Mouse (Mus musculus) limb, embryonic 10.5 days (tissue): Measurements from ENCODE around the gene Tnfrsf18. TPM values are rescaled to one million over a fixed set of nuclear protein-coding genes. Genes with fewer than 3 reads are reported as not detected.

Source experiments
- DNase-seq: peaks from one replicate; pipeline ENCODE4 v3.0.0-alpha.2; 2017; ENCODE audit warnings: low spot score
- H3K27ac ChIP-seq: fragments of 300-500 bp; sonication (generic); 2 replicates; pipeline ENCODE4 v1.5.1; 2016; ENCODE audit warnings: mild to moderate bottlenecking
- H3K27me3 ChIP-seq: fragments of 300-500 bp; sonication (generic); 2 replicates; pipeline ENCODE4 v1.6.1; 2016; ENCODE audit warnings: low read depth, mild to moderate bottlenecking; ENCODE audit not compliant: poor library complexity, severe bottlenecking
- H3K36me3 ChIP-seq: fragments of 300-500 bp; sonication (generic); 2 replicates; pipeline ENCODE4 v1.6.1; 2016; ENCODE audit warnings: mild to moderate bottlenecking, moderate library complexity
- H3K4me1 ChIP-seq: fragments of 300-500 bp; sonication (generic); 2 replicates; pipeline ENCODE4 v1.6.1; 2016
- H3K4me3 ChIP-seq: fragments of 300-500 bp; sonication (generic); 2 replicates; pipeline ENCODE4 v1.5.1; 2016; ENCODE audit warnings: mild to moderate bottlenecking, moderate library complexity
- H3K9me3 ChIP-seq: fragments of 300-500 bp; sonication (generic); replicated peaks from 2 replicates; pipeline ENCODE4 v1.6.1; 2016; ENCODE audit warnings: mild to moderate bottlenecking
- WGBS: fragments of 180-500 bp; shearing (Covaris S2); methylation state at CpG from one replicate; pipeline ENCODE4 v1.1.7; 2016; 5-methylcytosine and 5-hydroxymethylcytosine counted together
- polyA plus RNA-seq: library from polyadenylated mRNA; unstranded; fragments of >200 nt; fragmentation: Nextera tagmentation; extraction: Ambion mirVana; gene quantifications from 2 replicates; pipeline ENCODE4 v1.2.1, GENCODE M21; 2016

Gene Tnfrsf18
- polyA plus RNA-seq, 1 experiment from 2014 or later = 1.5 TPM

DNA sequence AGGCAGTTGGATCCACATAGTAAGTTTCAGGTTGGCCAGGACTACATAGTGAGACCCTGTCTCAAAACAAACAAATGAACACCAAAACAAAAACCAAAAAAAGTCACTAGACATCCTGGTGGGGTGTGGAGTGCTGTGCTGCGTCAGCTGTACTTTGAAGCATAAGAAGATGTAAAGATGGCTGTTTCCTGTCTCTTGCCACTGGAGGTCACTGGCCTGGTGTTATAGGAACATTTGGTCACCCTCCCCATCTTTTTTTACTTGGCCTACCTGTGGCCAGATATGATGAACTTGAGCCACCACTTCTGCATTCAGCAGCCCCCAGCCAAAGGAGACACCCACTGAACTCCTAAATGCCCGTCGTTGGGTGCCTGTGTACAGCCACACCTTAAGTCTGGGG lies 4.6 kb upstream of the Tnfrsf18 start:
- H3K4me3 ChIP-seq = no peak overlapping the region
- H3K36me3 ChIP-seq = peaks cover 26% of the 10 kb centered on the region
- no peaks in the 10 kb centered on the region for H3K27me3 ChIP-seq
- H3K4me1 ChIP-seq = no peaks in the 10 kb centered on the region
- no peaks in the 10 kb centered on the region for H3K9me3 ChIP-seq
- H3K27ac ChIP-seq = no peak overlapping the region
- 67% methylated on average over 3 of the region's 3 CpGs for WGBS
- DNase-seq = no peak

DNA sequence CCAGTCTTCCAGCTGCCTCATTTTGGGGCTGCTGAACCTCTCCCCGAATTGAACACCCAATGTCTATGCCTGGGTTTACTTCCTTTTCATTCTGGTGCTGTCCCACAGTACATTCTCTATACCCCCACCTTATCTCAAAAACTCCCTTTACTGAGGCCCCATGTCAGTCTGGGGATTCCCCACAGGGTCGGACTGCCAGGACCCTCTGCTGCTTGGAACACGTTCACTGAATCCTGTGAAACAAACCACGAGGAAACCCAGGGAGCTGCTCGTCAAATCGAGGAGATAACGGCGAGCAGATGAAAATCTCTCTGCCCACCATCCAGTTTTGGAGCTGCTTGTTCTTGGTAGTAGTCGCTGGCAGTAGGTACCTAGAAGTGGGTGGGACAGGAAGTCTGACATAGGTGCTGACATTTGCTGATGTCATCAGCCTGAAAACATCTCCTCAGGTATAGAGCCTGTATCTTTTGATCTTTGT lies 4.0 kb upstream of the Tnfrsf18 start:
- 67% methylated on average over 9 of the region's 9 CpGs for WGBS
- DNase-seq = no peak
- peaks cover 30% of the 10 kb centered on the region for H3K36me3 ChIP-seq
- H3K4me1 ChIP-seq = no peaks in the 10 kb centered on the region
- H3K27me3 ChIP-seq = no peaks in the 10 kb centered on the region
- no peaks in the 10 kb centered on the region for H3K9me3 ChIP-seq
- no peak overlapping the region for H3K27ac ChIP-seq
- H3K4me3 ChIP-seq = no peak overlapping the region

GRCm38 (mm10) chr4:156023520-156023919 lies 2.4 kb upstream of the Tnfrsf18 start:
- Histone ChIP-seq H3K4me1 (no peaks in the 10 kb centered on the region), H3K27ac (no peak overlapping the region), H3K4me3 (no peak overlapping the region), H3K9me3 (no peaks in the 10 kb centered on the region), H3K27me3 (no peaks in the 10 kb centered on the region), H3K36me3 (peaks cover 45% of the 10 kb centered on the region)
- 81% methylated on average over 9 of the region's 9 CpGs for WGBS
- no peak for DNase-seq

GRCm38 (mm10) chr4:156024184-156024583 lies 1.8 kb upstream of the Tnfrsf18 start:
- Histone ChIP-seq H3K4me3 (no peak overlapping the region), H3K4me1 (no peaks in the 10 kb centered on the region), H3K36me3 (peaks cover 49% of the 10 kb centered on the region), H3K27me3 (no peaks in the 10 kb centered on the region), H3K27ac (no peak overlapping the region), H3K9me3 (no peaks in the 10 kb centered on the region)
- WGBS = 93% methylated on average over 7 of the region's 7 CpGs
- no peak for DNase-seq

DNA sequence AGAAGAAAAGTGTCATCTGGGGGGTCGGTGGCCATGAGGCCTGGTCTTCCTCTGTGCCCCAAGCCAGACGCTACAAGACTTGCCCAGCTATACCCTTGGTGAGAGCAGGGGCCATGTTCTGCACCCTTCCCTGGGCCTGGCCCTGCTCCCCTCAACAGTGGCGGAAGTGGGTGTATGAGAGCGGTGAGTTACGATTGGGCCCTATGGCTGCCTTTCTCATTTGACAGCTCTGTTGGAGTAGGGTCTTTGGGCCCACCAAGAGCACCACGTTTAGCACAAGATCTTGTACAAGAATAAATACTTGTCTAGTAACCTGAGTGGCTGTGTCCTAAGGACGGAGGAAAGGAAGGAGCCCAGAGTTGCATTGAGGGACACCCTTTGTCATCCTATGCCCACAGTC lies 2.6 kb downstream of the Tnfrsf18 start:
- H3K4me3 ChIP-seq = no peak overlapping the region
- H3K27me3 ChIP-seq = no peaks in the 10 kb centered on the region
- 92% methylated on average over 7 of the region's 7 CpGs for WGBS
- H3K4me1 ChIP-seq = peaks cover 33% of the 10 kb centered on the region
- peaks cover 44% of the 10 kb centered on the region for H3K36me3 ChIP-seq
- H3K9me3 ChIP-seq = no peaks in the 10 kb centered on the region
- no peak overlapping the region for H3K27ac ChIP-seq
- no peak for DNase-seq

GRCm38 (mm10) chr4:156030651-156031118 lies 4.7 kb downstream of the Tnfrsf18 start:
- Histone ChIP-seq H3K4me3 (peak overlapping the region; percentile 63), H3K27me3 (peaks cover 20% of the 10 kb centered on the region), H3K27ac (peak overlapping the region; percentile 90), H3K9me3 (no peaks in the 10 kb centered on the region), H3K36me3 (peaks cover 40% of the 10 kb centered on the region), H3K4me1 (peaks cover 46% of the 10 kb centered on the region)
- 68% methylated on average over 9 of the region's 9 CpGs for WGBS
- DNase-seq = no peak

GRCm38 (mm10) chr4:156031255-156031592 lies 5.3 kb downstream of the Tnfrsf18 start:
- no peaks in the 10 kb centered on the region for H3K9me3 ChIP-seq
- H3K27me3 ChIP-seq = peaks cover 25% of the 10 kb centered on the region
- H3K4me1 ChIP-seq = peaks cover 51% of the 10 kb centered on the region
- no peak for DNase-seq
- H3K27ac ChIP-seq = peak overlapping the region; percentile 90
- H3K36me3 ChIP-seq = peaks cover 35% of the 10 kb centered on the region
- WGBS = 5% methylated on average over 7 of the region's 7 CpGs
- H3K4me3 ChIP-seq = peak overlapping the region; percentile 63

DNA sequence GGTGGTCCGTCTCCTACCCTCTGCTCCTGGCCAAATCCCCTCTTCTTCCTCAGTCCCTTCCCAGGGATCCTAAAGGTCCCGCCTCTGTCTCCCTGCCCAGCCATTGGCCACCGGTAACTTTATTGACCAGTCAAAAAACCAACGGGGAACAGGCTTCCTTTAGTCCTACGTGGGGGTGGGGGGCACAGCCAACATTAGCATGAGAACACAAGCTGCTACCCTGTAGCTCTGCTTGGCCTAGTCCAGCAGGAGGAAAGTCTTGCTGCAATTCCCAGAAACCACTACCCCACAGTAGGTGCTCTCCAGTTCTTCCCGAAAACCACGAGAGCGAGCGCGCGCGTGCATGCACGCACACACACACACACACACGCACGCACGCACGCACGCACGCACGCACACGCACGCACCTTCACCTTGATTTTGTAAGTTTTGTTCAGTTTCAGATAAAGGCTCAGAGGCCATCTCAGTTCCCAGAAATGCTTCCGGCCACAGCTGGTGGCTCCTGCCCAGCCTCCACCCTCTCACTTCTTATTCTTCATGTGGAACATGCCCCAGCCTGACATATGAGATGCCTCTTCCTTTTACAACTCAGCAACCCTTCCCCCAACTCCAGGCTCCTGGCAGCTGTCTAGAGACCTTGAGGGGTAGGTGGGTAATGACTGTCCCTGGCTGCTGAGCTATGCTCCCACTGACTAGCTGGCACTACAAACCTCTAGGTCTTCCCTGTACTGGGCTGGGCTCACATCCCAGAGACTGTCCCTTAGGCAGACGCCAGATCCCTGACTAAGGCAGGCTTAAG lies 5.8 kb downstream of the Tnfrsf18 start:
- H3K9me3 ChIP-seq = no peaks in the 10 kb centered on the region
- peak overlapping the region; percentile 90 for H3K27ac ChIP-seq
- H3K4me3 ChIP-seq = peak overlapping the region; percentile 63
- H3K27me3 ChIP-seq = peaks cover 30% of the 10 kb centered on the region
- H3K36me3 ChIP-seq = peaks cover 29% of the 10 kb centered on the region
- DNase-seq = peak; percentile 82
- peaks cover 51% of the 10 kb centered on the region for H3K4me1 ChIP-seq
- WGBS = 2% methylated on average over 24 of the region's 24 CpGs

DNA sequence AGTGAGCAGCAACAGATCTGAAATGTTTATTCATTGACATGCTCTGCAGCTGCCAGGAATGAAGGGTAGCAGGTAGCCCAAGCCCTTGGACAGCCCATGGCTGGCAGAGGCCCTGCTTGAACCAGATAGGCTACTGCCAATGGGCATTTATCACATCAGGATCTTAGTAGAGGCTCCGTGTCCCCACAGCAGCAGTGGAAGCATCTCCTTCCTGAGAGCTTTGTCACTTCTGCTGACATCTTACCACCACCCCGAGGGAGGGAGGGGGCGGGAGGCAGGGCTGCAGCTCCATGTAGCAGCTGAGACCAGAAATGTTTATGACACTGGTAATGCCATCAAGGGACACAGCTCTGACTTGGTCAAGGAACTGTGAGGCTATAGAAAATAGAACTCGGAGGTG lies 6.9 kb downstream of the Tnfrsf18 start:
- H3K4me1 ChIP-seq = peaks cover 51% of the 10 kb centered on the region
- peaks cover 18% of the 10 kb centered on the region for H3K36me3 ChIP-seq
- no peaks in the 10 kb centered on the region for H3K9me3 ChIP-seq
- peak overlapping the region; percentile 63; the same call in 1 of the 2 replicates for H3K4me3 ChIP-seq
- peak overlapping the region; percentile 90 for H3K27ac ChIP-seq
- H3K27me3 ChIP-seq = peaks cover 30% of the 10 kb centered on the region
- WGBS = 89% methylated on average over 4 of the region's 4 CpGs
- no peak for DNase-seq

DNA sequence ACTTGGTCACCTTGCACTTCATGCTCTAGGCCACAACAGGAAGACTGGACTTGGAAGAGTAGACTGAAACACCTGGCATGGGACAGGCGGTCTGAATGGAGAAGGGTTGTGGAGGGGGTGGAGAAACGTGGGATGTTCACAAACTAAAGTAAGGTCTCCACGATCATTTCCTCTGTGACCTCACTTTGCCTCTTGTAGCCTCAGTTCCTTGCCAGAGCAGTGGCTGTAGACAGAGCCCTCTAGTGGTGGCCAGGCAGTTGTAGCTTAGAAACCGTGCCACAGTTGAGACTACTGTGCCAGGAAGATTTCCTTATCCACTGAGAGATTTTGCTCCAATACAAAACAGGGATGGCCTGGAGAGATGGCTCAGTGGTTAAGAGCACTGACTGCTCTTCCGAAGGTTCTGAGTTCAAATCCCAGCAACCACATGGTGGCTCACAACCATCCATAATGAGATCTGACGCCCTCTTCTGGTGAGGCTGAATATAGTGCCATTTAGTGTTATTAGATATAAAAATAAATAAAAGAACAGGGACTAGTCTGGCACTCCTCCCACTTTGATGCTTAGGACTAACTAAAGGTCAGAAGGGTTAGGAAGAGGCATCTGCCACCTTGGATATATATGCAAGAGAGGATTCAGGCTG lies 7.6 kb downstream of the Tnfrsf18 start:
- H3K27ac ChIP-seq = no peak overlapping the region
- no peaks in the 10 kb centered on the region for H3K9me3 ChIP-seq
- WGBS = 53% methylated on average over 6 of the region's 6 CpGs
- H3K4me3 ChIP-seq = no peak overlapping the region
- H3K27me3 ChIP-seq = peaks cover 30% of the 10 kb centered on the region
- peak; percentile 52 for DNase-seq
- peaks cover 11% of the 10 kb centered on the region for H3K36me3 ChIP-seq
- H3K4me1 ChIP-seq = peaks cover 51% of the 10 kb centered on the region

GRCm38 (mm10) chr4:156034301-156034700 lies 8.3 kb downstream of the Tnfrsf18 start:
- H3K36me3 ChIP-seq = peaks cover 7% of the 10 kb centered on the region
- 0 out of 2 replicates have a peak overlapping the region, but pooled peaks have one; percentile 9 for H3K27ac ChIP-seq
- H3K9me3 ChIP-seq = no peaks in the 10 kb centered on the region
- peaks cover 51% of the 10 kb centered on the region for H3K4me1 ChIP-seq
- H3K27me3 ChIP-seq = peaks cover 30% of the 10 kb centered on the region
- 64% methylated on average over 4 of the region's 4 CpGs for WGBS
- peak overlapping the region; percentile 40; the same call in 1 of the 2 replicates for H3K4me3 ChIP-seq
- DNase-seq = no peak

DNA sequence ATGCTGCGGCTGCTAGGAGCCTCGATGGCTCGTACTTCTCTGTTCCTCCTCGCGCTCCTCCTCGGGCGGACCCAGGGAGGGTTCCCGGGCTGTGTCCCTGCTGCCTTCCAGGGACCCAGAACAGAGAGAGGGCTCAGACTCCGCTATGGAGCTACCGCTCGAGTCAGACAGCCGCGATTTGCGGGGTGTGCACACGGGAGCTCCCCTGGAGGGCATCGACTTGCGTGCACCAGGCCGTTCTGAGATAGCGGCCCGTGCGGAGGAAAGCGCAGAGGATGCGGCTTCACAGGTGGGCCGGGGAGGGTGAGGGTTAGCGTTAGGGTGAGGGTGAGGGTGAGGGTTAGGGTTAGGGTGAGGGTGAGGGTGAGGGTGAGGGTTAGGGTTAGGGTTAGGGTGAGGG lies 8.9 kb downstream of the Tnfrsf18 start:
- DNase-seq = peak; percentile 54
- Histone ChIP-seq H3K27ac (0 out of 2 replicates have a peak overlapping the region, but pooled peaks have one; percentile 9), H3K36me3 (peaks cover 4% of the 10 kb centered on the region; the same call in 1 of the 2 replicates), H3K4me3 (peak overlapping the region; percentile 40), H3K27me3 (peaks cover 30% of the 10 kb centered on the region), H3K4me1 (peaks cover 51% of the 10 kb centered on the region), H3K9me3 (no peaks in the 10 kb centered on the region)
- 4% methylated on average over 25 of the region's 25 CpGs for WGBS

DNA sequence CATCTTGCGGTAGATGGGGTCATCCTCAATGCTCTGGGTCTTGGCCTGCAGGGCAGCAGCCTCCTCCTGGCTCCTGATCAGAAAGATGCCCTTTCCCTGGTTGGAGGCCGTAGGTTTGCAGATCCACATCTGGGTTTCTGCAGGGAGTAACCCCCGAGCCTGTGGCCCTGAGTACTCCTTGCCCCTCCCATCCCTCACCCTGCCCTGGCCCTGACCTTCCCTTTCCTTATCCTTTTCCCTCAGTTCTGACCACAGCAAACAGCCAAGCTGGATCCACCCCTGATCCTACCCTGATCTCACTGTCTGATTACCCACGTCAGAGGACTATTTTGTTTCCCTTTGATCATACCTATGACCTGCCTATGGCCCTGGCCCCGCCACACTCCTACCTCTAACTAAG lies 18.8 kb downstream of the Tnfrsf18 start:
- no peaks in the 10 kb centered on the region for H3K27me3 ChIP-seq
- H3K27ac ChIP-seq = no peak overlapping the region
- DNase-seq = no peak
- H3K9me3 ChIP-seq = no peaks in the 10 kb centered on the region
- H3K4me1 ChIP-seq = no peaks in the 10 kb centered on the region; the same call in 1 of the 2 replicates
- 42% methylated on average over 5 of the region's 5 CpGs for WGBS
- H3K4me3 ChIP-seq = no peak overlapping the region
- no peaks in the 10 kb centered on the region for H3K36me3 ChIP-seq
